Mouse (Mus musculus) spleen, postnatal 10 days (tissue): ENCODE results near the gene Elovl6.
A peak's percentile ranks its signal among the peaks of the same experiment; 100 is the strongest.

Experiments
- DNase-seq, 2 experiments: peaks; one replicate each; pipeline ENCODE4 v3.0.0; 2021 to 2022; ENCODE audit warnings: low spot score in 2 of 2

Gene Elovl6

DNA sequence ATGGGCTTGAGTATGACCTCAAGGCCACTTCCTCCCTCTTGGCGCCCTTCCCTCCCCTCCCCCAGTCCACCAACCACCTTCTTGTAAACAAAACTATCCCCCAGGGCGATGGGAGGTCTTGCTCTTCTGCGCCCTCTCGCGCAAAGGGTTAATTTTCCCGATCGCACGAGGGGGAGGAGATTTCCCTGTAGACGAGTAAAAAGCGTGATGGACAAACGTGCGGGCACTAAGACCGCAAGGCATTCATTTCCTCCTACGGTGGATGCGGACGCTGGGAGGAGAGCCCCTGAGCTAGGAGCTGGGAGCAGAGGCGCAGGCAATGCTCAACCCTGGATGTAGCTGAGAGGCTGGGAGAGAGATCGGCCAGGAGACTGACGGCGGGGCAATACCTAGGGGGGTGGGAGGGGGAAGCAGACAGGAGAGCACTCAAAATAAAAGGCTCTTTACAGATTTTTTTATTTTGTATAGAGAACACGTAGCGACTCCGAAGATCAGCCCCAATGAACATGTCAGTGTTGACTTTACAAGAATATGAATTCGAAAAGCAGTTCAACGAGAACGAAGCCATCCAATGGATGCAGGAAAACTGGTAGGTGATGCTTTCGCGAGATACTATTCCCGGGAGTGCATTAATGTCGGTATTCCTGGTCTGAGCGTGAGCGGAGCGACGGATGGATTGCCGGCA is at the start of gene Elovl6:
Gene Elovl6, plus strand, starts transcription at position 176 of the 685 bp plus-strand sequence.
- DNase-seq: peak; percentile 22 to 53

- DNase-seq: peak in 1 of 2 experiments; percentile 32
Measured at GRCm38 (mm10) chr3:129488774-129489173, 43.4 kb upstream of the Elovl6 start.

- peak; percentile 7 to 46 for DNase-seq
Measured at GRCm38 (mm10) chr3:129494123-129494522, 38.0 kb upstream of the Elovl6 start.

DNA sequence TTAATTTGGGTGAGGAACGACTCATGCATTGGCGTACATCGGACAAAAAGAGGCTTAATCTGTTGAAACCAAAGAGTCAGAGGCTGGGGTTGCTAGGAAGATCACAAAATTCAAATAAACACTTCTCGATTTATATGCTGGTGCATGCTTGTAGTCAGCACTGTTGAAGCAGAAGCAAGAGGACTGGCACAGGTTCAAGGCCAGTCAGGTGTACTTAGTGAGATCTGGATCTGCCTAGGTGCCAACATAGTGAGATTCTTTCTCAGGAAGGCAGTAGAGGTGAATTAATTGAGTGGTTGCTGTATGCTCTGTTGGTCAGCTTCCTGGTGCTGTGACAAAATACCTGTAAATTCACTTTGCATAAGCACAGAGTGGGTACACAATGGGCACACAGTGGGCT is 37.4 kb upstream of the Elovl6 start:
- DNase-seq: no peak

DNA sequence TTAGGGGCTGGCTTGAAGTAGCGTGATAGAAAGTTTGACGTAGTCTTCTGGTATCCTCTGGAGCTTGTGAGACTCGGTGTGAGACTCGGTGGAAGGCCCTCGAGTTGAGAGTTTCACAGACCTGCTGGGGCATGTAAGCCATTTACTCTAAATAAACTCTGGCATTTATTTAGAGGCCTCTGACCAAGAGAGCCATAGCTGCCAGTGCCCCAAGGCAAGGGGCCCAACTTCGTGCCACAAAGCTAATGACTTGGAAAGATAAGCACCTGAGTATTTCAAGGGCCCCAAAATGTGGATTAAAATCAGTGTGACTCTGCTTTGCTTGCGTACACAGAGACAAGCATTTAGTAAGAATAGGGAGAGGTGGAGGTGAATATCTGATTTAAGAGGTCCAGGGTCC is 28.4 kb upstream of the Elovl6 start:
- no peak for DNase-seq

- no peak for DNase-seq
Measured at GRCm38 (mm10) chr3:129504928-129505327, 27.2 kb upstream of the Elovl6 start.

GRCm38 (mm10) chr3:129507736-129508135 is 24.4 kb upstream of the Elovl6 start:
- DNase-seq: no peak

- DNase-seq: no peak
Measured at GRCm38 (mm10) chr3:129508571-129508970, 23.6 kb upstream of the Elovl6 start.

GRCm38 (mm10) chr3:129509725-129510124 is 22.4 kb upstream of the Elovl6 start:
- DNase-seq: no peak

- no peak for DNase-seq
Measured at GRCm38 (mm10) chr3:129515863-129516436, 16.2 kb upstream of the Elovl6 start.

DNA sequence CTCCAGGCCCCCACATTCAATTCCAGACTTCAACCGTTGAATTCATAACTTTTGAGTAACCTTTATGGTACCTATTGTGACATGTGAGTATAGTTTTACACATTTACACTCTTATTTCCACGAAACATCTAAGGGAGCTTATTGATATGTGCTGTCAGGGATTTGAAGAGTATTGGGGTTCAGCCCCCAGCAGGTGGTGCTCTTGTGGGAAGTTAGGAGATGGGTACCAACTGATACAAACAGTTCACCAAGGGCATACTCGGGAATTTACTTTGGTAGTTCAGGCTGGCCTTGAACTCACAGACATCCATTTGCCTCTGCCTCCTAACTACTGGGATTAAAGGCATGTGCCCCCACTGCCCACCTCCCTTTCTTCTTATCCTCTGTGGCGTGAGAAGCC is 11.7 kb upstream of the Elovl6 start:
- DNase-seq: peak in 1 of 2 experiments; percentile 53

DNA sequence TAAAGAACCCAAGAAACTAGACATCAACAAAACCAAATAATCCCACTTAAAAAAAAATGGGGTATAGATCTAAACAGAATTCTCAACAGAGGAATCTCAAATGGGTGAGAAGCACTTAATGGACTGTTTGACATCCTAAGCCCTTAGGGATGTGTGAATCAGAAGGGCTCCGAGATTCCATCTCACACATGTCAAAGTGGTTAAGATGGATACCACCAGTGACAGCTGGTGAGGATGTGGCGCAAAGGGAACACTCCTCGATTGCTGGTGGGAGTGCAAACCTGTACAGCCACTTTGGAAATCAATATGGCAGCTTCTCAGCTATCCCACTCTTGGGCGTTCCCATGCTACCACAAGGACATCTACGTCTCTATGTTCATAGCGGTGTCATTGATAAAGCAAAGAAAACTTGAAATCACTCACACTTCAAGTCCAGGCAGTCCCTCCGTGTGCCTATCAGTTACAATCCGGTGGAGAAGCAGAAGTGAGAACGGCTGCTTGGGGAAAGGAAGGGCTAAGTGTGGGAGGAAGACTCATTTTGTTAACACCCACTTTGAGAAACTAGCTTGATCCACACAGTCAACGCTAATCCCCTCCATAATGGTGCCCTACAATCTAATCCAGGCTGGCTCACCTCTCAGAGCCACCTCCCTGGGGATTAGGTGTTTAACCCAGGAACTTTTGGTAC is 8.6 kb upstream of the Elovl6 start:
- DNase-seq: no peak

DNA sequence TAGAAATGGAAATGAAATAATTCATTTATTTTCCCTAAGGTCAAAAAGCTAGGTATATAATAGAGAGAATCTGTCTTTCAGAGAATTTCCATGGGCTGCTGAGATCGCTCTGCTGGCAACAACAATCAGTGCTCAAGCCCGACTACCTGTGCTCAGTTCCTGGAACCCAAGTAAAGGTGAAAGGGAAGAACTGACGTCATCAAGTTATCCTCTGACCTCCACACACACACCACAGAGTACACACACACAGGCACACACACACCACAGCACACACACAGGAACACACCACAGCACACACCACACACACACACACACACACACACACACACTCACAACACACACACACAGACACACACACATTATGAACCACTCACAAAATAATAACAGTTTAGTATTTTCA is 5.1 kb upstream of the Elovl6 start:
- DNase-seq: no peak

DNA sequence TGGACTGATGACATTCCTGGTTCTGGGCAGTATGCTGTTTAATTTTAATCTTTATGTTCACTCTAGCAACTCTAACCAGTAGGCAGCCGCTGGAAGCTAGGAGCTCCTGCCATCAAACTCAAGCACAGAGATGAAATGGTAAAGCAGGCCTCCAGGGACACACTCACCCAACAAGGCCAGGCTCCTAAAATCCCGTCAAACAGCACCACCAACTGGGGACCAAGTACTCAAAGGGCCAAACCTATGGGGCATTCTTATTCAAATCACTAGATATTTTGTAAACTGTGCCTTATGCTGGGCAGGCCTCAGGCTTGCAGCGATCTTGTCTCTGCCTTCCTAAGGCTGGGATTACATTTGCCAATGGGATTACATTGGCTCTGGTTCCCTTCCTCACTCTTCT is 2.8 kb upstream of the Elovl6 start:
- DNase-seq: no peak

DNA sequence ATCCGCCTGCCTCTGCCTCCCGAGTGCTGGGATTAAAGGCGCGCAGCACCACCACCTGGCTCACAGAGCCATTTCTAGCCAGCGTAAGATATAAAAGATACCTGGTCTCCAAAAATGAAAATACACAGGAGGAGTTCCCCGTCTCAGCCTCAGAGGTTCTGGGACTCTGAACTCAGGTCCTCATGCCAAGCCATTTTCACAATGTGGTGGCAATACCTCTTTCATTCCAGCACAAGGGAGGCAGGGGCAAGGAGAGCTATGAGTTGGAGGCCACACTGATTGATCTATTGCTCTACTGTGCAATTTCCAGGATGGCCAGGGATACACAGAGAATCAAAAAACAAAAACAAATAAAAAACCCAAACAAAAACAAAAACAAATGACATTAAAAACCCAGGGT is 1.7 kb upstream of the Elovl6 start:
- no peak for DNase-seq

- peak; percentile 38 to 43 for DNase-seq
Measured at GRCm38 (mm10) chr3:129532865-129533742, 949 bp downstream of the Elovl6 start.

- DNase-seq: peak; percentile 64 to 71
Measured at GRCm38 (mm10) chr3:129533743-129534530, 1.8 kb downstream of the Elovl6 start.

DNA sequence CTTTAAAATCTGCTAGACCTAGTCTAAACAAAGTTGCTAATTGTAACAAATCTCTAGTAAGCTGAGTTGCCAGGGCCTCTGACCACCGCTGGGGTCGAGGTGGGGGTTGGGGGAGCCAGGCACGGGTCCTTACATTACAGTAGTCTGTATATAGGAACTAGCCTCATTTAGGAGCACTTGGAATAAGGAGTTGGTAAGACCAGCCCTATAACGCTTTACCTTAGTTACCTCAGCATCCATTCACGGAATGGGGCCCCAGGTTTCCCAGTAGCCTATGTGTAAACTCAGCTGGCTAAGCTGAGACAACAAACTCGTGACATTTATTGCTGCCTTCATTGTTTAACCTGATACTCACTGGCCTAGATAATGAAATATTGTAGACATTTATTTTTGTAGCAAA is 3.3 kb downstream of the Elovl6 start:
- no peak for DNase-seq

DNA sequence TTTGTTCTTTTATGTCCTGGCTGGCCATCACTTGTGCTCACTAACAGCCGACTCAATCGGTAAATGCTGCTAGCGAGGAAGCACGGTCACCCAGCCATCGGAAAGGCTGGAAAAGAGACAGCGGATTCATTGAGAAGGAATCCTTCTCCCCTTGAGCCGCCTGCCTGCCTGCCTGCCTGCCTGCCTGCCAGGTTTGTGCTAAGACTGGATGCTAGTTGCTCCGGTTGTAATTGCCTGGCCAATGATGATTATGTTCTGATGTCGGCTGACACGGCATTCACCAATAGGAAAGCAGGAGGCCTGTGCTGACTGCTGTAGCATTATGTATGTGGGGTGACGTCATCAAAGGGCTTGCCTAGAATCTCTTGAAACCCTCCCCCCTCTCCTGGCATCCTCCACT is 4.0 kb downstream of the Elovl6 start:
- DNase-seq: peak; percentile 36 to 72

GRCm38 (mm10) chr3:129537954-129538353 is 5.8 kb downstream of the Elovl6 start:
- no peak for DNase-seq

DNA sequence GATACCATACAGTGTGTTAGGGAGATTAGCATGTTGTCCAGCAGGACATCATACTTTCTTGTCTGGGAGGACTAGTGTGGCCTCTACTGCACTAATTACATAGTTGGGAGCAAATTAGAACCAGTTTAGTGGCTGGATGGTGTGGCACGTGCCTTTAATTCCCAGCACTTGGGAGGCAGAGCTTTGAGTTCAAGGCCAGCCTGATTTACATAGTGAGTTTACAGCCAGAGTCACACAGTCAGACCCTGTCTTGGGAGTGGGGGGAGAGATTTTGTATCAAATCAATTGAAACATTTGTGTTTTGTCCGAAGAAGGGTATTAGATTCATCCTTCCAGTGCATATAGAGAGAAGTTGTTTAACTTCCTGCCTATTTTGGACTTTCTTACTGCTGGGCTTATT is 8.7 kb downstream of the Elovl6 start:
- no peak for DNase-seq
